Mouse (Mus musculus) liver, embryonic 14.5 days (tissue): ENCODE results near the gene Gm14139.
"Not testable (repeated sequence)": the region's sequence is repeated elsewhere in the genome, so short reads cannot be mapped to it uniquely, and the experiment has no call there.

Experiments
- CTCF ChIP-seq: IDR thresholded peaks from 2 replicates; pipeline ENCODE4 v1.5.1; 2016; ENCODE audit warnings: antibody characterized with exemption, low read depth, control low read depth
- EP300 ChIP-seq: IDR thresholded peaks from 2 replicates; pipeline ENCODE4 v1.6.1; 2016; ENCODE audit warnings: antibody characterized with exemption, low read depth

GRCm38 (mm10) chr2:150179579-150179978, 2.0 kb upstream of the Gm14139 start, which contains the start of gene Gm10770:
- TF ChIP-seq CTCF, EP300: not testable (repeated sequence)
